Mouse (Mus musculus) kidney, adult 10 weeks (tissue): ENCODE results near the gene Zmynd15. TPM values are rescaled to one million over a fixed set of nuclear protein-coding genes. Genes with fewer than 3 reads are reported as not detected.

ENCODE experiments used
- polyA plus RNA-seq: library from polyadenylated mRNA; stranded (reverse); fragments of 350-450 nt; fragmentation: Illumina TruSeq; extraction: RNeasy Lipid Tissue Mini Kit (QIAGEN cat#74804); gene quantifications from one replicate; pipeline ENCODE4 v1.2.3, GENCODE M21; 2014; ENCODE audit warnings: low read depth, low replicate concordance

Gene Zmynd15
- 0.77 TPM for polyA plus RNA-seq

GRCm38 (mm10) chr11:70458688-70459600 is at the start of gene Zmynd15:
Gene Zmynd15 (plus strand): TSS chr11:70459433.

GRCm38 (mm10) chr11:70409594-70410296 is 49.5 kb upstream of the Zmynd15 start, which contains the start of gene Pelp1:
Gene Pelp1 (minus strand): TSS chr11:70410031.

GRCm38 (mm10) chr11:70432048-70432894 is 27.0 kb upstream of the Zmynd15 start, which contains the start of gene Arrb2:
Gene Arrb2 (plus strand): TSS chr11:70432635.

GRCm38 (mm10) chr11:70451797-70452498 is 7.3 kb upstream of the Zmynd15 start, which contains the start of gene Med11:
Gene Med11 (plus strand): TSS chr11:70451919.

GRCm38 (mm10) chr11:70459601-70460101 is 418 bp downstream of the Zmynd15 start, which contains the start of gene Cxcl16:
Gene Cxcl16 (minus strand): TSS chr11:70459984.

GRCm38 (mm10) chr11:70504970-70505369 is 45.7 kb downstream of the Zmynd15 start, which contains the start of gene Tm4sf5:
Gene Tm4sf5 (plus strand): TSS chr11:70505244.

GRCm38 (mm10) chr11:70514288-70514687 is 55.1 kb downstream of the Zmynd15 start, which contains the start of gene Vmo1:
Gene Vmo1 (minus strand): TSS chr11:70514616.

Other genes with a start within 250 kb of the Zmynd15 start
- not detected for gene Slc16a11, start 246.7 kb upstream of the Zmynd15 start, polyA plus RNA-seq
- 17.3 TPM for gene Slc16a13, start 238.4 kb upstream of the Zmynd15 start, polyA plus RNA-seq
- 5.3 TPM for gene Bcl6b, start 229.6 kb upstream of the Zmynd15 start, polyA plus RNA-seq
- 1.1 TPM for gene 0610010K14Rik, start 221.5 kb upstream of the Zmynd15 start, polyA plus RNA-seq
- gene Gm21988, start 219.6 kb upstream of the Zmynd15 start, polyA plus RNA-seq = 1.6 TPM
- 57.2 TPM for gene Rnasek, start 219.6 kb upstream of the Zmynd15 start, polyA plus RNA-seq
- gene Alox12, start 204.1 kb upstream of the Zmynd15 start, polyA plus RNA-seq = 2.0 TPM
- gene Alox12e, start 136.8 kb upstream of the Zmynd15 start, polyA plus RNA-seq = not detected
- gene Alox15, start 107.4 kb upstream of the Zmynd15 start, polyA plus RNA-seq = not detected
- gene Pelp1, start 49.4 kb upstream of the Zmynd15 start, polyA plus RNA-seq = 3.9 TPM
- gene Arrb2, start 26.8 kb upstream of the Zmynd15 start, polyA plus RNA-seq = 1.1 TPM
- gene Med11, start 7.5 kb upstream of the Zmynd15 start, polyA plus RNA-seq = 7.0 TPM
- gene Cxcl16, start 551 bp downstream of the Zmynd15 start, polyA plus RNA-seq = 26.7 TPM
- not detected for gene Tm4sf5, start 45.8 kb downstream of the Zmynd15 start, polyA plus RNA-seq
- not detected for gene Vmo1, start 55.2 kb downstream of the Zmynd15 start, polyA plus RNA-seq
- not detected for gene Gltpd2, start 59.8 kb downstream of the Zmynd15 start, polyA plus RNA-seq
- 19.2 TPM for gene Psmb6, start 65.9 kb downstream of the Zmynd15 start, polyA plus RNA-seq
- gene Gm40193, start 73.5 kb downstream of the Zmynd15 start, polyA plus RNA-seq = not detected
- gene Pld2, start 80.6 kb downstream of the Zmynd15 start, polyA plus RNA-seq = 0.89 TPM
- gene Mink1, start 103.4 kb downstream of the Zmynd15 start, polyA plus RNA-seq = 4.5 TPM
- gene 4930544D05Rik, start 156.4 kb downstream of the Zmynd15 start, polyA plus RNA-seq = not detected
- gene Chrne, start 159.8 kb downstream of the Zmynd15 start, polyA plus RNA-seq = not detected
- not detected for gene Gp1ba, start 179.7 kb downstream of the Zmynd15 start, polyA plus RNA-seq
- gene Rnf167, start 187.8 kb downstream of the Zmynd15 start, polyA plus RNA-seq = 29.6 TPM
- 60.0 TPM for gene Slc25a11, start 188.0 kb downstream of the Zmynd15 start, polyA plus RNA-seq
- gene Pfn1, start 195.2 kb downstream of the Zmynd15 start, polyA plus RNA-seq = 46.9 TPM
- gene Eno3, start 197.8 kb downstream of the Zmynd15 start, polyA plus RNA-seq = 1.1 TPM
- gene Spag7, start 210.0 kb downstream of the Zmynd15 start, polyA plus RNA-seq = 30.8 TPM
- gene Camta2, start 228.7 kb downstream of the Zmynd15 start, polyA plus RNA-seq = 0.69 TPM
- 1.6 TPM for gene Inca1, start 240.7 kb downstream of the Zmynd15 start, polyA plus RNA-seq
- 13.8 TPM for gene Kif1c, start 241.1 kb downstream of the Zmynd15 start, polyA plus RNA-seq